Mouse (Mus musculus) C2C12 (cell line): Measurements from ENCODE around the gene Epas1. TPM values are rescaled to one million over a fixed set of nuclear protein-coding genes. Genes with fewer than 3 reads are reported as not detected.

Experiments used
- H3K27me3 ChIP-seq: one replicate; pipeline ENCODE4 v1.6.1; 2011; ENCODE audit not compliant: control insufficient read depth, insufficient read depth, insufficient read length
- H3K36me3 ChIP-seq: one replicate; pipeline ENCODE4 v1.6.1; 2011; ENCODE audit not compliant: control insufficient read depth, insufficient read depth
- H3K4me3 ChIP-seq: one replicate; pipeline ENCODE4 v1.5.1; 2011; ENCODE audit warnings: mild to moderate bottlenecking, control low read depth; ENCODE audit not compliant: poor library complexity, insufficient read depth, severe bottlenecking
- H3K79me2 ChIP-seq: one replicate; pipeline ENCODE4 v1.6.1; 2011; ENCODE audit not compliant: control insufficient read depth, insufficient read depth
- H3K79me3 ChIP-seq: one replicate; pipeline ENCODE4 v1.6.1; 2011; ENCODE audit warnings: low read depth, control low read depth
- H3ac ChIP-seq: one replicate; pipeline ENCODE3; 2011; ENCODE audit warnings: low read depth; ENCODE audit not compliant: control insufficient read depth, insufficient read length
- CEBPB ChIP-seq: IDR thresholded peaks from one replicate; pipeline ENCODE4 v1.6.1; 2011; ENCODE audit warnings: low read depth, mild to moderate bottlenecking, control low read depth, moderate library complexity
- CTCF ChIP-seq: IDR thresholded peaks from one replicate; pipeline ENCODE4 v1.5.1; 2011; ENCODE audit not compliant: control insufficient read depth, insufficient read depth, insufficient read length
- FOSL1 ChIP-seq: IDR thresholded peaks from one replicate; pipeline ENCODE4 v1.8.0; 2011; ENCODE audit warnings: mild to moderate bottlenecking, low read length; ENCODE audit not compliant: poor library complexity, insufficient read depth, severe bottlenecking
- MAX ChIP-seq: IDR thresholded peaks from one replicate; pipeline ENCODE4 v1.6.1; 2011; ENCODE audit warnings: mild to moderate bottlenecking, control low read depth
- MYOD1 ChIP-seq: IDR thresholded peaks from one replicate; pipeline ENCODE4 v1.6.1; 2011; ENCODE audit warnings: low read depth; ENCODE audit not compliant: control insufficient read depth, insufficient read length
- MYOG ChIP-seq: IDR thresholded peaks from one replicate; pipeline ENCODE4 v1.6.1; 2011; ENCODE audit not compliant: control insufficient read depth, insufficient read length; ENCODE audit errors: extremely low read depth
- USF1 ChIP-seq: IDR thresholded peaks from one replicate; pipeline ENCODE4 v1.6.1; 2011; ENCODE audit warnings: low read depth, mild to moderate bottlenecking, control low read depth, moderate library complexity
- polyA plus RNA-seq: library from polyadenylated mRNA; unstranded; fragments of >200 nt; fragmentation: generic; extraction: Trizol; gene quantifications from one replicate; pipeline ENCODE4 v1.2.1, GENCODE M21; 2012; ENCODE audit warnings: missing spikeins

The Epas1 gene
- polyA plus RNA-seq, 1 experiment, result 0.05 TPM

DNA sequence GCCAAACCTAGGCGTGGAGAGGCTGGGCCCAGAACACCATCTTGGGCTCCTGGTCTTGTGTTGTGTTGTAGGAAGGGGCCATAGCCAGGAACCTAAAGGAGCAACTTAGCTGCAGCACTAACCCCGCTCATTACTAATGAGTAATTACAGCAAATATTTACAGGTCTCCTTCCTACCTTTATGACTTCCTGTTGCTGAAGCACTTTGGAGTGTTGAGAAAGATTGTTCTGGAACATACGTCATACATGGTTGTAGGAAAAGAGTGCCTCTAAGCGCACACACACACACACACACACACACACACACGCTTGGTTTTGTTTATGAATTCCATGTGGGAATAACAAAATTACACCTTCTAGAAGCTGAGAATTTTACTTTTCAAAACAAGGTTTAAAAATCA is 8.4 kb downstream of the Epas1 start:
- H3K27me3 ChIP-seq, result no peaks in the 10 kb centered on the region
- H3K36me3 ChIP-seq, result no peaks in the 10 kb centered on the region
- no peak overlapping the region for H3ac ChIP-seq
- no peaks in the 10 kb centered on the region for H3K79me3 ChIP-seq
- TF ChIP-seq FOSL1 (no peak), USF1 (no peak), CTCF (no peak), MAX (no peak), CEBPB (no peak), MYOD1 (no peak), MYOG (no peak)
- H3K79me2 ChIP-seq, result no peaks in the 10 kb centered on the region
- H3K4me3 ChIP-seq, result no peak overlapping the region

DNA sequence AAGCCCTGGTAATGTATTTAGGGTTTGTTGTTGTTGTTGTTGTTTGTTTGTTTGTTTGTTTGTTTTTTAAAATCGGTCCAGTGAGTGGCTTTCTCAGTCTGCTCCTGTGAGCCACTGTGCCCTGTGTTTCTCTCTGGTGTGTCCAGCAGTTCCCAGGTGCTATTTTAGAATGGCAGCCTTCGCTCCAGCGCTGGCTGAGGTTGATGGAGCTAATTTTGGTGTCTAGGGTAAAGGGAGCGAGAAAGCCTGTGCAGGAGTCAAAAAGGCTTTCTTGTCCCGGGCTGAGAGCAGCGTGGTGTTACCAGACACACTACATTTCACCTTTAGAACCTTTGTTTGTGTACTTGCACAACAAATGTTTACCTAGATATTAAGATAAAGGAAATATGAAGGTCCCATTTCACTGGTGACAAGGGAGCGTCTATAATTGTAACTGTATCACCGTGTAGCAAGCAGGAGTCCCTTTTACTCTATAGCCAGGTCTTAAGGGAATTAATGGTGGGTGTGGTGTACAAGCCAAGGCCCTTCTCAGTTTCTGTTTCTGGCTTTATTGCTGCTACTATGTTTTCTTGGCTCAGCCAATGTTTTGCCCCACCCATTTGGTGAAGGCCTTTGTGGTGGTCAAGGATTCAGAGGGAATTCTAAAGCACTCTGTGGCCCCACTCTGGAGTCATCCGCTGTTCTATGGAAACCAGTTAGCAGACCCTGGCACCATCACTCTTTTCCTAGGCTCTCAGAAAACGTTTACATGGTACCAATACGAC is 9.2 kb downstream of the Epas1 start:
- TF ChIP-seq CEBPB (no peak), CTCF (no peak), MYOD1 (no peak), MYOG (no peak), MAX (no peak), USF1 (no peak), FOSL1 (no peak)
- Histone ChIP-seq H3ac (no peak overlapping the region), H3K36me3 (no peaks in the 10 kb centered on the region), H3K79me2 (no peaks in the 10 kb centered on the region), H3K4me3 (no peak overlapping the region), H3K27me3 (no peaks in the 10 kb centered on the region), H3K79me3 (no peaks in the 10 kb centered on the region)

DNA sequence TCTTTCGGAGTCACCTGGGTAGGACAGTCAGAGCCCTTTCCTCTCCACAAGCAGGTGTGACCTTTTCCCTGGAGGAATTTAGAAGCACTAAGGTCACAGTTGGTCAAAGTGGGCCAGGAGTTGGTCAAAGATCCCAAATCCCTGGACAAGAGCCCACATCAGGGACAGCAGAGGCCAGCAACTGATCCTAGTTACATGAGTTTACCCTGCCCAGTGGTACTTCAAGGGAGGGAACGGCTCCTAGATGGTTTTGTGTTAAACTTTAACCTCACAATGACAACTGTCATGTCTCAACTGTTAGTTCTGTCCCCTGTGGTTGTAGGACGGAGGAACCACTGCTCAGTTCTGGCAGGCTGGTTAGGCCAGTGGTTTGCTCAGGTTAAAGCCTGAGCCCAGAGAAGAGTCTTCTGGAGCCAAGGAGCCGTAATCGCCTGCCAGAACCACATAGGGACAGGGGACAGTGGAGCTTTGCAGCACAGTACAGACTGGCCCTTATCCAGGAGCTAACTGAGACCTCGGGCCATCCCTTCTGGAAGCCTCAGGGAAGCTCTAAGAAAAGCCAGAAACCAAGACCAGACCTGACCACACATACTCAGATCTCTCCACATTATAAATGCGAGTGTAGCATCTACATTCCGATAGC is 12.4 kb downstream of the Epas1 start:
- no peak for TF ChIP-seq MAX
- TF ChIP-seq USF1, result no peak
- no peak for TF ChIP-seq CTCF
- no peak for TF ChIP-seq FOSL1
- no peak for TF ChIP-seq MYOD1
- TF ChIP-seq MYOG, result no peak
- TF ChIP-seq CEBPB, result no peak
- Histone ChIP-seq H3K27me3 (no peaks in the 10 kb centered on the region), H3K36me3 (no peaks in the 10 kb centered on the region), H3K4me3 (no peak overlapping the region), H3ac (no peak overlapping the region), H3K79me2 (no peaks in the 10 kb centered on the region), H3K79me3 (no peaks in the 10 kb centered on the region)

DNA sequence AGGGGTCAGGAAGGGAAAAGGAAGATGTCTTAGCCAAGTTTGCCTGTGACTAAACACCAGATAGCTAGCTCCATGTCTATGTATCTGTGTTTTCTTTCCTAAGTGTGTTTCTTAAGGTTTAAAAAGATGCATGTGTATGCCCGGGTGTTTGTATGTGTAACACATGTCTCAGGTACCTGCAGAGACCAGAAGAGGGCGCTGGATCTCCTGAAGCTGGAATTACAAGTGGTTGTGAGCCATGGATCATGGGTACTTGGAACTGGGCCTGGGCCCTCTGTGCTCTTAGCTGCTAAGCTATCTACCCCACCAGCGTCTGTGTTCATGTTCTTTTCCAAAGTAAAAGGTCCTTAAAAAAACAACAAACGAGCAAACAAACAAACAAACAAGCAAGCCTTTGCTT is 12.9 kb downstream of the Epas1 start:
- Histone ChIP-seq H3K36me3 (no peaks in the 10 kb centered on the region), H3K79me2 (no peaks in the 10 kb centered on the region), H3K79me3 (no peaks in the 10 kb centered on the region), H3ac (no peak overlapping the region), H3K27me3 (no peaks in the 10 kb centered on the region), H3K4me3 (no peak overlapping the region)
- no peak for TF ChIP-seq USF1
- TF ChIP-seq CTCF, result no peak
- no peak for TF ChIP-seq FOSL1
- TF ChIP-seq MYOG, result no peak
- no peak for TF ChIP-seq CEBPB
- no peak for TF ChIP-seq MAX
- no peak for TF ChIP-seq MYOD1

DNA sequence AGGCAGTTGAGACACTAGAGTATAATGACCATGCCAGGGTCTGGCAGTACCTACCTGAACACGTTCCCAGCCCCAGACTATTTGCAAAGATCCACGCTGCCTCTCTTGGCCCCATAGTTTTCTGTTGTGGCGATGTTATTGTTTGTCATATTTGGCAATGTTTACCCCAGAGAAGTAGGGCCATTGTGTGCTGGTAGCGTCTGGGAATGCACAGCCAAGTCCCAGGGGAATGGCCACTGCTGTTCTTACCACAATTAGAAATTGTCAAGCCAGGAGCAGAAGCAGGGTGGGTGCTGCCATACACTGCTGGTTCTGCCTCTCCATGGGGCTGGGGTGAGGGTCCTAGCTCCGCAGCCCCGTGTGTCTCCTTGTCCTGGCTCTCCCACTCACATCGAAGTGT is 15.1 kb downstream of the Epas1 start:
- Histone ChIP-seq H3K79me2 (no peaks in the 10 kb centered on the region), H3K27me3 (no peaks in the 10 kb centered on the region), H3K4me3 (no peak overlapping the region), H3ac (no peak overlapping the region), H3K36me3 (no peaks in the 10 kb centered on the region), H3K79me3 (no peaks in the 10 kb centered on the region)
- no peak for TF ChIP-seq FOSL1

DNA sequence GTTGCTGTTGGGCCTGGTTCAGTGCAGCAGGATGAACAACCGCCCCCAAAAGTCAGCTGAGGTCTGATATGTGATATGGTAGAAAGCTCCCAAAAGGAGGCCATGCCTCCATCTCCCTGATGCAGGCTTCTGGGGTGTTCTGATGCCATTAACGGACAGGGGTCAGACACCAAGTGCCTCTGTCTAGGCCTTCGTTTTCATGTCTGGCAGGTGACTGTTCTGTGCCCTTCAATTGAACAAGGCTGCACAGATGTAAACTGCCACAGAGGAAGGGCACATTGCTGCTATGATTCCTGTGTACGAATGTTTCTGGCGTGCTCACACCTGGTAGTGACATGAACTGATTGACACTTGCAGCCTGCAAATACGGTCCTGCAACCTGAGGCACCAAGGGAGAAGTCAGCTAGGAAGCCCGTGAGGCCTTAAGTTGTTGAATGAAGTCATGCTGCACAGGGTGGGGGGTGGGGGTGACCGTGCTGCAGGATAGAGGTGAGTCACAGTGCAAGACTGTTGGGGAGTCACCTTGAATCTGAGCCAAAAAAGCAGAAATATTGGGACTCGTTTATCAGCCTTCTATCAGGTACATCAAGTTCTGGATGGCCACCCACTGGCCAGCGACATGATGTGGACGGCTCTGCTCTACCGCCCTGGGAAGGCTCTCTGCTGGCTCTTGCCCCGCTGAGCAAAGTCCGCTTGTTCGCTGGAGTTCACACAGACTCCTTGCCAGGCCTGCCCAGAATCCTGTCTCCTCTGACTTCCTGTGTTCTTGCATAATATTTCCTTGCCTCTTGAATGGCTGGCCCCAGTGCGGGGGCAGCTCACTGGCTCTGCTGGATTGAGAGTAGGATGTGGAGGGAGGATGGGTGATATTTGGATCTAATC is 16.1 kb downstream of the Epas1 start:
- H3K79me2 ChIP-seq, result no peaks in the 10 kb centered on the region
- H3K4me3 ChIP-seq, result no peak overlapping the region
- H3ac ChIP-seq, result no peak overlapping the region
- H3K36me3 ChIP-seq, result no peaks in the 10 kb centered on the region
- H3K27me3 ChIP-seq, result no peaks in the 10 kb centered on the region
- no peak for TF ChIP-seq USF1
- TF ChIP-seq MYOD1, result no peak
- TF ChIP-seq CTCF, result no peak
- no peak for TF ChIP-seq CEBPB
- H3K79me3 ChIP-seq, result no peaks in the 10 kb centered on the region
